Mouse (Mus musculus): ENCODE measurements around the gene Dnal1. TPM values are rescaled to one million over a fixed set of nuclear protein-coding genes. Genes with fewer than 3 reads are reported as not detected.

Dnal1 gene
- total RNA-seq, 2 experiments from 2014 or later: 8.5 to 8.8 TPM

GRCm38 (mm10) chr12:84160491-84160890 lies 46.3 kb downstream of the Dnal1 start:
- intact Hi-C loops (cut with DNase I): no loop called here
- no peak for DNase-seq

GRCm38 (mm10) chr12:84161116-84161515 lies 47.0 kb downstream of the Dnal1 start:
- no peak for DNase-seq
- intact Hi-C loops (cut with DNase I): no loop called here

- DNase-seq: no peak
- intact Hi-C loops (cut with DNase I): no loop called here
Measured at GRCm38 (mm10) chr12:84161616-84162433, 47.7 kb downstream of the Dnal1 start.

- intact Hi-C loops (cut with DNase I): loop anchor here (1.0 kb wide), 1 partner anchor 86 kb away; no protein-coding TSS in a partner anchor
- no peak for DNase-seq
Measured at GRCm38 (mm10) chr12:84163133-84163532, 49.0 kb downstream of the Dnal1 start.

- no peak for DNase-seq
- intact Hi-C loops (cut with DNase I): loop anchor here (1.0 kb wide), 1 partner anchor 86 kb away; no protein-coding TSS in a partner anchor
Measured at GRCm38 (mm10) chr12:84163586-84164110, 49.5 kb downstream of the Dnal1 start.

GRCm38 (mm10) chr12:84165631-84166373 lies 51.6 kb downstream of the Dnal1 start:
- DNase-seq: no peak
- intact Hi-C loops (cut with DNase I): no loop called here

- no peak for DNase-seq
- intact Hi-C loops (cut with DNase I): no loop called here
Measured at GRCm38 (mm10) chr12:84170610-84171009, 56.4 kb downstream of the Dnal1 start.

- intact Hi-C loops (cut with DNase I): no loop called here
- no peak for DNase-seq
Measured at GRCm38 (mm10) chr12:84172216-84172615, 58.0 kb downstream of the Dnal1 start.

GRCm38 (mm10) chr12:84172862-84173261 lies 58.7 kb downstream of the Dnal1 start:
- DNase-seq: no peak
- intact Hi-C loops (cut with DNase I): no loop called here

- intact Hi-C loops (cut with DNase I): no loop called here
- DNase-seq: no peak
Measured at GRCm38 (mm10) chr12:84173309-84173915, 59.2 kb downstream of the Dnal1 start.

- intact Hi-C loops (cut with DNase I): loop anchor here (1.0 kb wide), 1 partner anchor 45 kb away; no protein-coding TSS in a partner anchor
- peak in 1 of 2 experiments; percentile 60 for DNase-seq
Measured at GRCm38 (mm10) chr12:84174190-84174811, 60.1 kb downstream of the Dnal1 start.

- intact Hi-C loops (cut with DNase I): loop anchor here (1.0 kb wide), 1 partner anchor 44 kb away; no protein-coding TSS in a partner anchor
- DNase-seq: peak; percentile 75 to 79
Measured at GRCm38 (mm10) chr12:84174871-84175270, 60.7 kb downstream of the Dnal1 start.

- intact Hi-C loops (cut with DNase I): loop anchor here (1.0 kb wide), 1 partner anchor 17 kb away; no protein-coding TSS in a partner anchor
- peak; percentile 87 to 88 for DNase-seq
Measured at GRCm38 (mm10) chr12:84175659-84176061, 61.5 kb downstream of the Dnal1 start.

- intact Hi-C loops (cut with DNase I): loop anchor here (1.0 kb wide), 1 partner anchor 16 kb away; no protein-coding TSS in a partner anchor
- peak in 1 of 2 experiments; percentile 50 for DNase-seq
Measured at GRCm38 (mm10) chr12:84176126-84176769, 62.1 kb downstream of the Dnal1 start.

- no peak for DNase-seq
- intact Hi-C loops (cut with DNase I): loop anchor here (1.0 kb wide), 1 partner anchor 15 kb away; no protein-coding TSS in a partner anchor
Measured at GRCm38 (mm10) chr12:84176886-84177765, 63.0 kb downstream of the Dnal1 start.

- DNase-seq: no peak
- intact Hi-C loops (cut with DNase I): no loop called here
Measured at GRCm38 (mm10) chr12:84178052-84178451, 63.9 kb downstream of the Dnal1 start.

- DNase-seq: no peak
Measured at GRCm38 (mm10) chr12:84178652-84179445, 64.7 kb downstream of the Dnal1 start.

GRCm38 (mm10) chr12:84180090-84180489 lies 65.9 kb downstream of the Dnal1 start:
- intact Hi-C loops (cut with DNase I): no loop called here
- DNase-seq: no peak

More at GRCm38 (mm10) chr12:84178652-84179445, 64.7 kb downstream of the Dnal1 start:
- intact Hi-C loops (cut with DNase I): no loop called here

Data from heart, postnatal 36 days (tissue).